Mouse (Mus musculus) liver, embryonic 16.5 days (tissue): ENCODE results near the gene Pla2g1b. TPM values are rescaled to one million over a fixed set of nuclear protein-coding genes. Genes with fewer than 3 reads are reported as not detected.
A peak's percentile ranks its signal among the peaks of the same experiment; 100 is the strongest.

Experiments
- ATAC-seq: fragments of 200-750 bp; cut with Nextera tagmentation; 2 replicates; pipeline ENCODE4 v1.8.0; 2017; ENCODE audit warnings: low read depth, mild to moderate bottlenecking, moderate number of reproducible peaks, moderate library complexity
- H3K27ac ChIP-seq: fragments of 300-500 bp; sonication (generic); 2 replicates; pipeline ENCODE4 v1.5.1; 2014; ENCODE audit warnings: mild to moderate bottlenecking, low read length
- H3K27me3 ChIP-seq: fragments of 300-500 bp; sonication (generic); 2 replicates; pipeline ENCODE4 v1.6.1; 2014; ENCODE audit warnings: low read depth, low read length, mixed read lengths; ENCODE audit not compliant: control insufficient read depth, insufficient read depth
- H3K36me3 ChIP-seq: fragments of 300-500 bp; sonication (generic); 2 replicates; pipeline ENCODE4 v1.6.1; 2014; ENCODE audit warnings: mild to moderate bottlenecking; ENCODE audit not compliant: control insufficient read depth, insufficient read depth
- H3K4me1 ChIP-seq: fragments of 300-500 bp; sonication (generic); 2 replicates; pipeline ENCODE4 v1.6.1; 2014; ENCODE audit warnings: low read depth, low read length, mixed read lengths; ENCODE audit not compliant: control insufficient read depth
- H3K4me2 ChIP-seq: fragments of 300-500 bp; sonication (generic); 2 replicates; pipeline ENCODE4 v1.6.1; 2014; ENCODE audit warnings: low read depth, low read length, mixed read lengths
- H3K4me3 ChIP-seq: fragments of 300-500 bp; sonication (generic); 2 replicates; pipeline ENCODE4 v1.5.1; 2014; ENCODE audit warnings: low read depth, mild to moderate bottlenecking, low read length
- H3K9ac ChIP-seq: fragments of 300-500 bp; sonication (generic); 2 replicates; pipeline ENCODE4 v1.6.1; 2014; ENCODE audit warnings: low read depth, low read length
- H3K9me3 ChIP-seq: fragments of 300-500 bp; sonication (generic); replicated peaks from 2 replicates; pipeline ENCODE4 v1.6.1; 2016; ENCODE audit warnings: low read length; ENCODE audit not compliant: control insufficient read depth
- WGBS: fragments of 180-500 bp; shearing (Covaris S2); extraction: QIAGEN DNeasy Blood & Tissue Kit; methylation state at CpG from one replicate; pipeline ENCODE4 v1.1.7; 2014; ENCODE audit not compliant: insufficient replicate concordance; 5-methylcytosine and 5-hydroxymethylcytosine counted together
- polyA plus RNA-seq: library from polyadenylated mRNA; unstranded; fragments of >200 nt; fragmentation: Nextera tagmentation; extraction: Ambion mirVana; gene quantifications from 2 replicates; pipeline ENCODE4 v1.2.1, GENCODE M21; 2015

The Pla2g1b gene
- polyA plus RNA-seq: not detected in 2 replicates

DNA sequence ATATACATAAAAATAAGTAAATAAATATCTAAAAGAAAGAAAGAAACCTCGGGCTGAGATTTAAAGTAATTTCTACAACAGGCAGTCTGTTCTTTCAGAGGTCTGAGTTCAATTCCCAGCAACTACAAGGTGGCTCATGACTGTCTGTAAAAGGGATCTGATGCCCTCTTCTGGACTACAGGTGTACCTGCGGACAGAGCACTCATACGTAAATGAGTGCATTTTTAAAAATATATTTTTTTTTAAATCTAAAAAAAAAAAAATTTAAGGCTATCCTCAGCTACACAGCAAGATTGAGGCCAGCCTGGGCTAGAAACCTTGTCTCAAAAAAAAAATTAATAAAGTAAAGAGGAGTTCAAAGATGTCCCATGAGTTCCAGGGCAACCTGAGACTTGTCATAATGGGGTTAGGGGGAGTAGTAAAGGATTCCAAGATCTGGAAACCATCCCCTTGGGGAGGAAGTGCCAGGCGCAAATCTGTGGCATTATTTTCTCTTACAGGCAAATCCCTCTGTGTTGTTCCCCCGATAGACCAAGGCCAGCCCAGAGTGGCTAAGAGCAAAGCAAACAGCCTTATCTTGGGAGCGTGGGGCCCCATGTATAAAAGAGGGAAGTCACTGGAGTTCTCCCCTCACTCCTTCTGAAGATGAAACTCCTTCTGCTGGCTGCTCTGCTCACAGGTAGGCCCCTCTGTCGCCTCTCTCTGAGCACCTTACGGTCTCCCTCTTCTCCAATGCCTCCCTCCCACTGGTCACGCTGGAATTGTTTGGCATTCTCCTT lies at the start of gene Pla2g1b:
TSS of gene Pla2g1b (plus strand) at position 621 of the 779 bp plus-strand sequence.
- Histone ChIP-seq H3K9ac (no peak within 1 kb of the TSS), H3K27me3 (no peaks in the 10 kb centered on the region), H3K4me3 (no peak within 1 kb of the TSS), H3K9me3 (no peaks in the 10 kb centered on the region), H3K27ac (no peak within 1 kb of the TSS), H3K4me1 (no peaks in the 10 kb centered on the region; the same call in 1 of the 2 replicates), H3K4me2 (no peak within 1 kb of the TSS), H3K36me3 (no peaks in the 10 kb centered on the region)
- 20% methylated on average over 9 of the region's 9 CpGs for WGBS
- no peak for ATAC-seq

DNA sequence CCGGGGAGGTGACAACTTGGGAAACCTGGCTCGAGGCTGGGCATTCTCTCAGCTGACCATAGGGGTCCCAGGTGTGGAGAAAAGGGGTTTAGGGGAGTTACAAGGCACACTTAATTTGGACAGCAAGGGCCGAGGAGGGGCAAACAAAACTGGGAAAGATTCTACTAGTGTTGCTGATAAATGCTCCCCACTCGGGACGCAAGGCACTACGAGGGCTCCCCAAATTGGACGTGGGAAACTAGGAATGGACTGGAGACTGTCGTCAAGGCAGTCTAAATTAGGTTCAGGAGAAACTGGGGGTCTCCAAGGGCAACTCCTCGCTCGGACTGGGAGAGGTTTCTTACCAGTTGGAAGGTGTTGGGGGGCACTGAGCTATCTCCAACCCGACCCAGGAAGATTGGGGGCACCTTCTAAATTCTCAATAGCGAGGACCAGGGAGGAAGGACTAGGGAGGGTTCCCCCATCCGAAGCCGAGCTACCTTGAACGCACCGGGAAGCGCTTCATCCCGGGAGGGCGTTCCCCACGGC lies 37.2 kb upstream of the Pla2g1b start:
- Histone ChIP-seq H3K4me3 (peak overlapping the region; percentile 59), H3K9me3 (no peaks in the 10 kb centered on the region), H3K4me1 (no peaks in the 10 kb centered on the region; the same call in 1 of the 2 replicates), H3K36me3 (no peaks in the 10 kb centered on the region), H3K9ac (no peak overlapping the region), H3K27ac (no peak overlapping the region), H3K4me2 (peak overlapping the region; percentile 58), H3K27me3 (peaks cover 69% of the 10 kb centered on the region)
- ATAC-seq: no peak
- 2% methylated on average over 20 of the region's 20 CpGs for WGBS

DNA sequence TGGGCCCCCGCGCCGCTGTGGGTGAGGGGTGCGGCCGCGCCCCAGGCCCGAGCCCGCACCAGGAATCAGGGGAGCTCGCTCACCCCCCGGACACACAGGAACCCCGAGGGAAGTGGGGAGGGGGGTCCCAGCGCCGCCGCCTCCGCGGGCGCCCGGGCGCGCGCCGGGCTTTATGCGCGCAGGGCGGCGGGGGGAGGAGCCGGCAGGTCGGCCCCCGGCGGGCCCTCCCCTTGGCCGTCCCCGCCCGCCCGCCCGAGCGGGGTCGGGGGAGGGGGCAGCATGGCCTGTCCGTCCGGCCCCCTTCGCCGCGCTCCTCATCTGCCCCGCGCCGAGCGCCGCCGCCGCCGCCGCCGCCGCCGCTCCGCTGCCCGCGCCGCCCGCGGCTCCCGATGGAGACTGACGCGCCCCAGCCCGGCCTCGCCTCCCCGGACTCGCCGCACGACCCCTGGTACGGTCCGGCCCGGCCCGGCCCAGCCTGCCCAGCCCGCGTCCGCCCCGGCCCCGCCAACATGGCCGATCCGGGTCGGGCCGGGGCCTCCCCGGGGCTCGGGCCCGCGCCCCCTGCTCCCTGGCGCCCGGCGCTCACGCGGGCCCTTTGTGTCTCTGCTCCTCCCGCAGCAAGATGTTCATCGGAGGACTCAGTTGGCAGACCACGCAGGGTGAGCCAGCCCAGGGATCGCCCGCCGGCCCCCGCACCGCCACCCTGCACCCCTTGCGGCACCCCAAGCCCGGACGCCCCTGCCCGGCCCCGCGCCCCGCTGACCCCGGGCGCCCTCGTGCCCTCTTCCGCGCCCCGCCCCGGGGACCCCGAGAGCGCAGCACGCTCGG lies 36.5 kb upstream of the Pla2g1b start, which contains the start of gene Msi1:
TSS of gene Msi1 (plus strand) at position 241 of the 828 bp plus-strand sequence.
- peak within 1 kb of the TSS; percentile 59 for H3K4me3 ChIP-seq
- H3K4me2 ChIP-seq: peak within 1 kb of the TSS; percentile 58
- no peak for ATAC-seq
- H3K27ac ChIP-seq: no peak within 1 kb of the TSS
- no peak within 1 kb of the TSS; the same call in 1 of the 2 replicates for H3K9ac ChIP-seq
- H3K4me1 ChIP-seq: no peaks in the 10 kb centered on the region; the same call in 1 of the 2 replicates
- WGBS: under 1% methylated on average over 46 of the region's 117 CpGs
- H3K27me3 ChIP-seq: peaks cover 69% of the 10 kb centered on the region
- H3K36me3 ChIP-seq: no peaks in the 10 kb centered on the region
- H3K9me3 ChIP-seq: no peaks in the 10 kb centered on the region

DNA sequence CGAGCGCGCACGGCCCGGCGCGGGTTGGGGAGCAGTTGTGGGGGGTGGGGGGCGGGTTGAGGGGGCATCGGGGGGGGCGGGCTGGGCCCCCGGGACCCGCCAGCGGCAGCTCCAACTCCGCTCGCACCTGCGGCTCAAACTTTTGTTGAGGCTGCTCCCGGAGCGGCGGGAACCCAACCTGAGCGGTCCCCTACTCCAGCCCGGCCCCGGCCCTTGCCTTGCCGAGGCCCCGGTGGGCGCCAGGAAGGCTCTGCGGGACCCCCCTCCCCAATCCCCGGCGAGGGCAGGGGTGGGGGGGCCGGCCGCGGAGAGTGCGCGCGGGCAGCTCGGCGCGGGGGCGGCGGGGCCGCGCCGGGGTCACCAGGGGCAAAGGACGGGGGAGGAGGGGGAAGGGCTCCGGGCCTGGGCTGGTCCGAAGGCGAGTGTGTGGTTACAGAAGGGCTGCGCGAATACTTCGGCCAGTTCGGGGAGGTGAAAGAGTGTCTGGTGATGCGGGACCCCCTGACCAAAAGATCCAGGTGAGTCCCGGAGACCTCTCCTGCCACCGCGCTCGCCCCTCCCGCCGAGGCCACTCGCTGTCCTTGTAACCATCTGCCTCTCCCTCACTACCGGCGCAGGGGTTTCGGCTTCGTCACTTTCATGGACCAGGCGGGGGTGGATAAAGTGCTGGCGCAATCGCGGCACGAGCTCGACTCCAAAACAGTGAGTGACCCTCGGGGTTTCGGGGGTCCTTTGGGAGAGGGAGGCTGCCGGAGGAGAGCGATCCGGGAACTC lies 35.7 kb upstream of the Pla2g1b start:
- Histone ChIP-seq H3K27me3 (peaks cover 70% of the 10 kb centered on the region), H3K9me3 (no peaks in the 10 kb centered on the region), H3K4me2 (peak overlapping the region; percentile 58), H3K4me3 (peak overlapping the region; percentile 59), H3K4me1 (no peaks in the 10 kb centered on the region; the same call in 1 of the 2 replicates), H3K9ac (no peak overlapping the region), H3K36me3 (no peaks in the 10 kb centered on the region), H3K27ac (no peak overlapping the region)
- no peak; the same call in 1 of the 2 replicates for ATAC-seq
- WGBS: 2% methylated on average over 54 of the region's 73 CpGs

DNA sequence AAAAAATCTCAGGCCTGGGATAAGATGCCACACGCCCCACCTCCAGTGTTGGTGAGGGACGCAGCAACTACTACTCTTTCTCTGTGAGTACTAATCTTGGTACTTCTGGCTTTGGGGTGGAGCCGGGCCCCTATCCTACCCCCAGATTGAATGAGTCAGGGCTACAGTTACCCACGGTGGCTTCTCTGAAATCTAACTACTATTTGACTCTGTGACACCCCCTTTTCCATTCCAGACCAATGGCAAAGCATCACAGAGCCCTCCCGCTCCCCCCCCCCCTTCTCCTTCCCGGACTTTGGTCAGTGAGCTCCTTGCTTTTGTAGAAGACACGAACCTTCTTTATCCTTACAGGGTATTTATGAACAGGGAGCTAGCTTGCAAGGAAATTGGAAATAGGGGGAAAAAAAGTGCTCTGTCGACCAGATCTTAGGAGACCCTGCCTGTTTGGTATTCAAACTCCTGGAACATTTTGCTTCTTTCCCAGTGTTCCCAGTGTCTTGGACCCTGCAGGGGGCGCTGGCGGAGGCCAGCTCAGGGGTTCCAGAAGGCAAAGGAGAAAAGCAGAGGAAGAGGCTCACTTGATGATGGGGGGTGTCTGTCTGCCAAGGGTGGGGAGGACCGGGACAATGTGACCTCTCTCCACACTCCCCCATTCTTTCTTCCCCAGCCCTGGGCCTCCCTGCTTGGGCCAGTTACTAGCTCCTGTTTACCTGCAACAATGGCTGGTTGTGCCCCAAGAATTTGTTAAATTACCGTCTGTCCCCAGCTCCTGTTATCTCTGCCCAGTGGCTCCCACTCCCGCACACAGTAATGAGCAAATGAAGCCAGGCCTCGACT lies 34.8 kb upstream of the Pla2g1b start:
- Histone ChIP-seq H3K9ac (no peak overlapping the region), H3K9me3 (no peaks in the 10 kb centered on the region), H3K4me3 (peak overlapping the region; percentile 59; the same call in 1 of the 2 replicates), H3K27me3 (peaks cover 79% of the 10 kb centered on the region), H3K27ac (no peak overlapping the region), H3K4me1 (no peaks in the 10 kb centered on the region; the same call in 1 of the 2 replicates), H3K4me2 (peak overlapping the region; percentile 58), H3K36me3 (no peaks in the 10 kb centered on the region)
- whole genome bisulfite sequencing: 12% methylated on average over 14 of the region's 14 CpGs
- ATAC-seq: no peak

DNA sequence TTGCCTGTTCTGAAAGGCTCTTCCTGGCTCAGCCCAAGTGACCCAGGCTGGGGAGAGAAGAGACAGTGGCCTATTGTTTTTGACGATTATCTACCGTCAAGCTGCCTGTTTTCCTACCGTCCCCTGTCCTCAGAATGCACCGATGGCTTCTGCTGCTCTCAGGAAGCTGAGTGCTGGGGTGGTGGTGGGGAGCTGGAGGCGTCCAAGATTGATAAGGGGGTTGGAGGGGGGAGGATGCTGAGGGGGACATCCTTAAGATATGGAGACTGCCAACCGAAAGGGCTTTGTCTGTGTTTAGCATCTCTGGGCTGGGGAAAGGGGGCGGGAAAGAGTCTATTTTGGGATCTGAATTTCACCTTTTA lies 34.2 kb upstream of the Pla2g1b start:
- H3K4me3 ChIP-seq: no peak overlapping the region
- H3K9ac ChIP-seq: no peak overlapping the region
- no peak overlapping the region for H3K27ac ChIP-seq
- no peak for ATAC-seq
- 15% methylated on average over 7 of the region's 7 CpGs for WGBS
- no peaks in the 10 kb centered on the region for H3K9me3 ChIP-seq
- peaks cover 80% of the 10 kb centered on the region for H3K27me3 ChIP-seq
- no peaks in the 10 kb centered on the region for H3K36me3 ChIP-seq
- H3K4me1 ChIP-seq: no peaks in the 10 kb centered on the region; the same call in 1 of the 2 replicates
- no peak overlapping the region for H3K4me2 ChIP-seq

DNA sequence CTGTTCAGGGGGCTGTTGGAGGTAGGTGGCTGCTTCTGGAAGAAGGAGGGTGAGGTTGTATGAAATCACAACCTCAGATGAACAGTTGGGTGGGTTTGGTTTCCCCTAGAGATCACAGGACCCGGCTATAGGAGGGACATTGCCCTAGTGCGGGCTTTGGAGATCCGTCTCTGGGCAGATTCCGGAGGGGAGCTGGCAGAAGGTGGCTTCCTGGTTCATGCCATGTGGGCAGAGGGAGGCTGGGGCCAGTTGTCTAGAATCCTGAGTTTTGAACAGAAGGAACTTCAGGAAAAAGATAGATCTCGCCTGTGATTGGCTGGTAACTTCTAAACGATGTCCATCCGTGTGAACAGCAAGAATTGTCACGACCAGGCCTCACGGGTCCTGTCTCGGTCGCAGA lies 33.7 kb upstream of the Pla2g1b start:
- no peak overlapping the region for H3K4me3 ChIP-seq
- H3K4me2 ChIP-seq: no peak overlapping the region
- no peak for ATAC-seq
- no peaks in the 10 kb centered on the region for H3K36me3 ChIP-seq
- no peaks in the 10 kb centered on the region; the same call in 1 of the 2 replicates for H3K4me1 ChIP-seq
- H3K9ac ChIP-seq: no peak overlapping the region
- H3K27ac ChIP-seq: no peak overlapping the region
- H3K27me3 ChIP-seq: peaks cover 76% of the 10 kb centered on the region
- WGBS: 66% methylated on average over 11 of the region's 11 CpGs
- H3K9me3 ChIP-seq: no peaks in the 10 kb centered on the region

DNA sequence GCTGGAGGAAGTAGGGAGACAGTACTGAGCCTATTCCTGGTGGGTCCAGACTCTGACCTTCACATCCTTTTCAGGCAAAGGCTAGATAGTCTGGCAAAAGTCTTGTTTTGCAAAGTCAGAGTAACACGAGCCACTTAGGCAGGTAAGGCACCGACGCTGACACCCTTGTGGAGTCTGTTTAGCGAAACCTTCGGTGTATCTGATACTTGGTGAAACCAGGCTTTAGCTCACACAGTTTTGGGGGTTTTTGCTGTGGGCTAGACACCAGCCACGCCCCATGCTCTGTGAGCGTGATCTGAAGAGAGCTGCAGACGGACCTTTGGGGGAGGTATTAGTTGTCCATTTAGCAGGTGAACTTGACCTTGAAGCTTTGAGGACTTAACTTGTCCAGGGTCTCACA lies 32.9 kb upstream of the Pla2g1b start:
- 64% methylated on average over 8 of the region's 8 CpGs for WGBS
- H3K4me2 ChIP-seq: no peak overlapping the region
- H3K4me1 ChIP-seq: no peaks in the 10 kb centered on the region; the same call in 1 of the 2 replicates
- no peaks in the 10 kb centered on the region for H3K36me3 ChIP-seq
- peaks cover 69% of the 10 kb centered on the region for H3K27me3 ChIP-seq
- H3K9me3 ChIP-seq: no peaks in the 10 kb centered on the region
- no peak overlapping the region for H3K27ac ChIP-seq
- no peak overlapping the region for H3K9ac ChIP-seq
- H3K4me3 ChIP-seq: no peak overlapping the region
- no peak for ATAC-seq
